Mouse (Mus musculus): ENCODE results near the gene Amacr. TPM values are rescaled to one million over a fixed set of nuclear protein-coding genes. Genes with fewer than 3 reads are reported as not detected.
A peak's percentile ranks its signal among the peaks of the same experiment; 100 is the strongest.

Amacr gene
- total RNA-seq (2021): 10 to 100 TPM; 11.1 to 12.0 TPM
- long read RNA-seq, experiment 1, transcript Amacr-201 (5 exons, 2,577 nt): major isoform, 18 of 18 reads
- long read RNA-seq, experiment 1, partial matches to known transcripts: 0 of 18 reads
- long read RNA-seq, experiment 1, other reads (novel, unspliced or antisense): 0 of 18 reads
- long read RNA-seq, experiment 2, transcript Amacr-201 (5 exons, 2,577 nt): major isoform, 19 of 22 reads
- long read RNA-seq, experiment 2, partial matches to known transcripts: 1 of 22 reads
- long read RNA-seq, experiment 2, other reads (novel, unspliced or antisense): 2 of 22 reads

DNA sequence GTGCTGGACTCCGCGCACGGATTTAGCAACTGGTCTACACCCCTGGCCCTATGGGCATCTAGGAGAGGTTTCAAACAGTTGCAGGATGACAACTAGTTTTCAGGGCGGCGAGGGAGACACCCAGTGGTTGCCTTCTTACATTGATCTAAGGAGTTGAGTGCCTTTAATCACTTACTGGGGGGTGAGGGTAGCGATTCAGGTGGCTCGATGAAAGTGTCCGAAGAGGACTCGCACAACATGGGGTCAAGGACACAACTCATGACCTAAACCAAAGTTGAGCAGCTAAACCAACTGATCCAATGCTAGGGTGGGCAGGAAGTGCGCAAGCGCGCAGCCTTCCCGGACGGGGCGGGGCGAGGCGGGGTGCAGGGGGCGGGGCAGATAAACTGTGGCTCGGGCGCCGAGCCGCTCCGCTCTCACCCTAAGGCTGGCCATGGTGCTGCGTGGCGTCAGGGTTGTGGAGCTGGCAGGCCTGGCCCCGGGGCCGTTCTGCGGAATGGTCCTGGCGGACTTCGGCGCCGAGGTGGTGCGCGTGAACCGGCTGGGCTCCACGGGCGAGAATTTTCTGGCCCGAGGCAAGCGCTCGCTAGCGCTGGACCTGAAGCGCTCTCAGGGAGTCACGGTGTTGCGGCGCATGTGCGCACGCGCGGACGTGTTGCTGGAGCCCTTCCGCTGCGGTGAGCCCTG lies at the start of gene Amacr:
Gene Amacr (plus strand): TSS at position 380 of the 687 bp plus-strand sequence.
- DNase-seq (ENCODE audit: low spot score in 2 of 2): peak; percentile 85 to 88
- TF ChIP-seq CTCF (conservative IDR thresholded peaks at IDR 0.05): peak; percentile 73
- peak within 1 kb of the TSS; percentile 99 for H3K27ac ChIP-seq
- peak within 1 kb of the TSS; percentile 84 for H3K4me3 ChIP-seq

DNA sequence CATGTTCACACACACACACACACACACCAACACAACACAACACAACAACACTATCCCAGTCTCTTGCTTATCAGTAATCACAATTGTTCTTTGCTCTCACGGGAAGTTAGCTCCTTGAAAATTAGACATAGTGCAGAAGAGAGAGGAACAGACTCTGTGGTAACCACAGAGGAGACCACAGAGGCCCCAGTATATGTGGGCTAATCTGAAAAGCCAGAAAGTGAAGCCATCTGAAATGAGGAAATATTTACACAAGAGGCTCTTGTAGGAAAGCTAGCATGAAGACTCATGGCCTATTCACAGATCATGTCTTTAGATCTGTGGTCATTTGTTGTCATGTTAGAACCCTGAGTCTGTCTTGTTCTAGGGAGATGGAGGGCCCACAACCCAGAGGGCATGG lies 47.6 kb upstream of the Amacr start:
- DNase-seq (ENCODE audit: low spot score in 2 of 2): no peak
- no peak for TF ChIP-seq CTCF (conservative IDR thresholded peaks at IDR 0.05)
- Histone ChIP-seq H3K27ac (no peak overlapping the region), H3K4me3 (no peak overlapping the region)

- DNase-seq (ENCODE audit: low spot score in 2 of 2): no peak
- TF ChIP-seq CTCF (conservative IDR thresholded peaks at IDR 0.05): no peak
- Histone ChIP-seq H3K27ac (no peak overlapping the region), H3K4me3 (no peak overlapping the region)
Measured at GRCm38 (mm10) chr15:10940148-10941108, 41.1 kb upstream of the Amacr start.

DNA sequence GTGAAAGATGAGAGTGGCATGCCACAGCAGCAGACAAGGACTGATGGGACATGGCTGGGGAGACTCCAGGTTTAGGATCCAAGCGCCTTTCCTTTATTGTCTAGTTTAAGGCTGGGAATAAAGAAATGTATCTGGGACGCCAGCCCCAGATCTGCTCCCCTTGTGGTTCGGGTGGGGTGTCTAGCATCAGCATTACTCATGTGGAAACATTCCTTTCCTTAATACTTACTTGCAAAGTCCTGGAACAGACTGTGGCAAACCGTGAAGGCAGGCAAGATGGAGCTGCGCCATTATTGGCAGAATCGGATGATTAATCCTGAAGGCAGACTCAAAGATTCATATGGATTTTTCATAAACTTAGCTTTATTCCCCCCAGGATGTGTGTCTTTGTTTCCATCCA lies 39.7 kb upstream of the Amacr start:
- TF ChIP-seq CTCF (conservative IDR thresholded peaks at IDR 0.05): no peak
- no peak overlapping the region for H3K27ac ChIP-seq
- no peak for DNase-seq (ENCODE audit: low spot score in 2 of 2)
- H3K4me3 ChIP-seq: no peak overlapping the region

DNA sequence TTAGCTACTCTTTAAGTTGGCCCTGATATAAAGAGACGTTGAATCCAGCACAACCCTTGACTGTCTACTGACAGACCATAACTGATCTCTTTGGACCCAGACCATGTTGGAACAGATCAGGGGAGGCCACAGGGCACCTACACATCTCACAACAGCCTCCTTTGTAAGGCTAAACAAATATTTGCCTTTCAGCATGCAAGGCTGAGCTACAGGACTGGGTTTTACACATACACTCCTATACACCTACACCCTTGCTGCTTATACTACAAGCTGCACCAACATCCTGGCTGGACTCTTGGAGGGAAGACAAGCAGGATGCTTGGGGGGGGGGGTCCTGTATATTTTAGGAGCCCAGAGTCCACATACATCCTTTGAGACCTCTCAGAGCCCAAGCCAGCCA lies 33.7 kb upstream of the Amacr start:
- TF ChIP-seq CTCF (conservative IDR thresholded peaks at IDR 0.05): no peak
- H3K4me3 ChIP-seq: no peak overlapping the region
- DNase-seq (ENCODE audit: low spot score in 2 of 2): no peak
- H3K27ac ChIP-seq: no peak overlapping the region

- DNase-seq (ENCODE audit: low spot score in 2 of 2): no peak
- Histone ChIP-seq H3K4me3 (no peak within 1 kb of the TSS; the same call in 1 of the 2 replicates), H3K27ac (no peak within 1 kb of the TSS)
- TF ChIP-seq CTCF (conservative IDR thresholded peaks at IDR 0.05): no peak
Measured at GRCm38 (mm10) chr15:10951951-10952759, 29.4 kb upstream of the Amacr start, which contains the start of gene C1qtnf3. TSS of gene C1qtnf3 (plus strand) at chr15:10952332.

DNA sequence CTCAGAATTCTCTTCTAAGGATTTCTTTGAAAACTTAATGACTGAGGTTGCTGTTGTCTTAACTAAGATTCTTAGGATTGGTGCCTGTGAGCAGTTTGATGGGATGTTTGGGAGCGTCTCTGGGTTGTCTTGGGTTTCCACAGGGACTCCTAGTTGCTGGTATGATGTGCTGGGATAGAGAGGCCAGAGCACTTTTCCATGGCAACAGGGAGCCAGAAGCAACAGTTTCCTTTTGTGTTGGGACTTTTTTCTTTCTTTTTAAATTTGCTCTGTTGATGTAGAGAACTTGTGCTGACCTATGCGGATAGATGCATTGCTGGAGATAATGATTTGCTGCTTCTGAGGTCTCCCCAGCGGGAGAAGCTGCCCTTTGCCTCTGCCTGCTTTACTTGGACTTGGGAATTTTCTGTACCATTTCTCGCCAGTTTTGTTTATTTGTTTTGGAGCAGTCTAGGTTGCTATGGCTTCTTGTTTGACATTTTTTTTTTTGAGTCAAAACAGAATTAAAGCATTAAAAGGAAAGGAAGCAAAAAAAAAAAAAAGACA lies 28.7 kb upstream of the Amacr start:
- no peak overlapping the region for H3K27ac ChIP-seq

GRCm38 (mm10) chr15:10953465-10953864 lies 28.1 kb upstream of the Amacr start:
- Histone ChIP-seq H3K4me3 (no peak overlapping the region), H3K27ac (no peak overlapping the region)
- no peak for TF ChIP-seq CTCF (conservative IDR thresholded peaks at IDR 0.05)
- no peak for DNase-seq (ENCODE audit: low spot score in 2 of 2)

More for the DNA sequence above, 28.7 kb upstream of the Amacr start:
- DNase-seq (ENCODE audit: low spot score in 2 of 2): no peak
- no peak overlapping the region for H3K4me3 ChIP-seq
- TF ChIP-seq CTCF (conservative IDR thresholded peaks at IDR 0.05): no peak

DNA sequence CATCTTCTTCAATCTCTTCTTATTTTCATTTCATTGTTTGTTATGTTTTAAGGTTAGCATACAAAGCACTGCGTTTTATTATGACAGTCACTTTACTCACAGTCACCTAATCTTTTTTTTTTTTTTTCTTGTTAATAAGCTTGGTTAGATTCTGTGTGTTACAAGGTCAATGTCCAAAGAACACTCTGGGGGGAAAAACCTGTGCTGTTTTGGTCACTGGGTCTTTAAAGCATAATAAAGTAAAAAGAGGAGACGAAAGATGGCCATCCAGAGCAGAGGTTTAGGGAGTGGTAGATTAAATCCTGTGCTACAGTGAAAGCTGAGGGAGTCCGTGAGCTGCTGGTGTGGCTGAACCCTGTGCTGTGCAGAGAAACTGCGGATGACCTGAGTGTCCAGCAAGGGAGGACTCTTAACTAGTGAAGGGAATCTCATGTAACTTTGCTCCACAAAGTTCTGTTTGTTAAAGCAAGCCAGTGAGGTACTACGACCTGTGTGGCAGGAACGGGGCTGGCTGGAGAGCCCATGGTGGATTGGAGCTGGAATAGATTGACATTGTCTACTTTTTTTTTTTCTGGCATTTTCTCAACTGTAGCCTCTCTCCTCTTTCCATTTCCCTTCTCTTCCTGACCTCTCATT lies 27.1 kb upstream of the Amacr start:
- TF ChIP-seq CTCF (conservative IDR thresholded peaks at IDR 0.05): no peak
- DNase-seq (ENCODE audit: low spot score in 2 of 2): no peak

GRCm38 (mm10) chr15:10955156-10955555 lies 26.4 kb upstream of the Amacr start:
- no peak for TF ChIP-seq CTCF (conservative IDR thresholded peaks at IDR 0.05)
- no peak for DNase-seq (ENCODE audit: low spot score in 2 of 2)
- no peak overlapping the region for H3K4me3 ChIP-seq
- H3K27ac ChIP-seq: no peak overlapping the region

More for the DNA sequence above, 27.1 kb upstream of the Amacr start:
- Histone ChIP-seq H3K4me3 (no peak overlapping the region), H3K27ac (no peak overlapping the region)

DNA sequence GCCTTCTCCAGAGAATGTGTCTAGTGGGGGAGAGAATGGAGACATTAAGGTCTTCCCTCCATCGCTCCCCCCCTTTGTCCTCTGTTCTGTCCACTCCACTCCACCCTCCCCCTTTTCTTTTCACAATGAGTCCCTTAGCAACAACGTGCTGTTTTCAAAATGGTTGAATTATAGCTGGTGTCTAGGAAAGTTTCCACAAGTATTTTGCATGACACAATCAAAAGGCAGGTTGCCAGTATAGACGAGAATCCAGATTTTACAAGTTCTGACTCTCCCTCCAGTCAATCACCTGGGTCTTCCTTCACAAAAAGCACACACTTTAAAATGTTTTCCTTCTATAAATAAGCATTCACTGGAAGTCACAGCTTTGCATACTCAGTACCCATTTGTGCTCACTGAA lies 24.9 kb upstream of the Amacr start:
- H3K4me3 ChIP-seq: no peak overlapping the region
- no peak for TF ChIP-seq CTCF (conservative IDR thresholded peaks at IDR 0.05)
- DNase-seq (ENCODE audit: low spot score in 2 of 2): no peak
- H3K27ac ChIP-seq: no peak overlapping the region

Data from layer of hippocampus, adult 2 months (tissue).